Mouse (Mus musculus) G1E-ER4 (cell line): ENCODE data around the gene Plcb3. TPM values are rescaled to one million over a fixed set of nuclear protein-coding genes. Genes with fewer than 3 reads are reported as not detected.

Source experiments
- GATA1 ChIP-seq: IDR thresholded peaks from one replicate; pipeline ENCODE4 v1.8.0; 2012; ENCODE audit warnings: low read length, inconsistent platforms
- polyA plus RNA-seq: library from polyadenylated mRNA; stranded (reverse); fragments of >175 nt; gene quantifications from 2 replicates; pipeline ENCODE4 v1.2.3, GENCODE M21; 2012

Gene Plcb3
- polyA plus RNA-seq, 1 experiment = 24.7 TPM

GRCm38 (mm10) chr19:6956461-6956860, 19.8 kb downstream of the Plcb3 start:
- TF ChIP-seq GATA1 = no peak

GRCm38 (mm10) chr19:6955424-6955823, 20.8 kb downstream of the Plcb3 start:
- TF ChIP-seq GATA1 = no peak

- TF ChIP-seq GATA1 = no peak
Observed at GRCm38 (mm10) chr19:6954046-6954445, 22.2 kb downstream of the Plcb3 start.

DNA sequence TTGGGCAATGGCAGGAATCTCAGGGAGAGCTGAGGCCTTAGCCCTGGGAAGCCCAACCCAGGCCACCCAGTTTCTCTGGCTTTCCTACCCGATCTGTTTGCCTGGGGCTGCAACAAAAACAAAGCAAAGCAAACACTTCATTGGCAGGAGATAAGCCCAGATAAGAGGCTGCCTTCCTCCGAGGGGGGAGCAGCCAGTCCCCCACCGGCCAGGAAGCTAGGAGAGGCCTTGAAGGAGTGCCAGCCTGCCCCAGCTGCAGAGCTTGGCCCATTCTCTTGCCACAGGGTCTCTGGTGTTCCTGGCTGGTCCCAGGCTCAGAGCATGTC, 23.6 kb downstream of the Plcb3 start:
- no peak for TF ChIP-seq GATA1

DNA sequence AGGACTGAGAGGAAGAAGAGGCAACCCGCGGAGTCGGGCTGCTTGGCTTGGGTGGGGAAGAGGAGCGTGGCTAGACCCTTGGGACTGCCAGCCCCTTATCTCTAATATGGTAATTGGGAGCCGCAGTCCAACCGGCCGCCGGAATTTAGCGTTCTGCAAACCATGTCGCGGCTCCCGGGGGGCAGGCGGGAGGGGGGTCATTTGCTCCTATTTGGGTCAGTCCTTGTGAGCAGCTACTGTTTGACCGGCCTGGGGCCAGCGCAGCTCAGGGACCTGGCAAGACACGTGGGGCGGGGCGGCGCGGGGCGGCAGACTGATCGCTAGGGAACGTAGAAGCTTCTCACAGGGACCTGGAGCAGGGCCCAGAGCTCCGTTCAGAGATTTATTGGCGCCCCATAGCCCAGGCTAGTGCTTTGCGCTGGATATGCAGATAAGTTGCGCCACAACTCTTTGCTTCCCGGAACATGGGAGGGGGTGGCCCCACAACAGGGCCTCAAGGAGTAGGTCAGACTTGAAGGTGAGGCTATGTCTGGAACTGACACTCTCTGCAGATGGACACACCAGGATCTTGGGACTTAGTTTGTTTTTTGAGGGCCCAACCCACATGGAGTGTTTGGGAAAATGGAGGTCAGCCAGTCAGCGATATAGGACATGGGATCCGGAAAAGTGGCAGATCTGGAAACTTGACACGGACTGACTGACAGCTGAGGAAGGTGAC, 24.1 kb downstream of the Plcb3 start:
- no peak for TF ChIP-seq GATA1

- no peak for TF ChIP-seq GATA1
Observed at GRCm38 (mm10) chr19:6951381-6951968, 24.8 kb downstream of the Plcb3 start.

DNA sequence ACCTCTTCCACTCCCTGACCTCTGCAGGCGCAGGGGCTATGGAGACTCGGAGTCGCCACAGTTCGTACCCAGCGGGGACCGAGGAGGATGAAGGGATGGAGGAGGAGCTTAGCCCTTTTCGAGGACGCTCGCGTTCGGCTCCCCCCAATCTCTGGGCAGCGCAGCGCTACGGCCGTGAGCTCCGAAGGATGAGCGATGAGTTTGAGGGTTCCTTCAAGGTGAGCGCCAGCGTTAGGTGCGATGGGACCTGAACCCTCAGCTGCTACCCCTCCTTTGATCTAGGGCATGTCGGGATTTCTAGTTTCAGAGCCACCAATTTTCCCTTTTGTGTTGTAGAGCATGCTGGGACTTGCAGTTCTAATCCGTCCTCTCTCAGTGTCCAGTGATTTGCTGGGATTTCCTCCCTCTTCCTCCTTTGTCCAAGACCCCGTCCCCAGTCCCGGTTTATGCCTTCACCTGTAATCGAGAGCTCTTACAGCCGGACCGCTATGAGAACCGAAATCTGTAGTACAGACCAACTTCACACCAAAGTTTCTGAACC, 25.6 kb downstream of the Plcb3 start:
- no peak for TF ChIP-seq GATA1

GRCm38 (mm10) chr19:6949951-6950350, 26.3 kb downstream of the Plcb3 start:
- no peak for TF ChIP-seq GATA1

DNA sequence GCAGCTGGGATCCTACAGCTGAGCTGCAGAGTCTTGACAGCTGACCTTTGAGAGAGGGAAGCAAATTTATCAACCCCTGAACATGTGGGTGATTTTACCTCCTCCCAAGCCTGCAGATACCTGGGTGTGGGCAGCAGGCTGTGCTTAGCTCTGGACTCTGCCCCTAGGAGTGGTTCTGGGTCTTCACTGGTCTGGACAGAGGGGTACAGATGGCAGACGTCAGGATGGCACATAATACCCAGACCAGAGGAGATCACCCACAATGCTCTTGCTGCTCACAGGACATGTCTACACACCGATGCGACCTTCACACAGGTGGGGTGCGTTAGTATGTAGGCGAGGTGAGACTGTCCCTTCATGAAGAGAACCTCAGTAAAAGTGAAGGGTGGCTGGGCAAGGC, 26.7 kb downstream of the Plcb3 start:
- TF ChIP-seq GATA1 = no peak

DNA sequence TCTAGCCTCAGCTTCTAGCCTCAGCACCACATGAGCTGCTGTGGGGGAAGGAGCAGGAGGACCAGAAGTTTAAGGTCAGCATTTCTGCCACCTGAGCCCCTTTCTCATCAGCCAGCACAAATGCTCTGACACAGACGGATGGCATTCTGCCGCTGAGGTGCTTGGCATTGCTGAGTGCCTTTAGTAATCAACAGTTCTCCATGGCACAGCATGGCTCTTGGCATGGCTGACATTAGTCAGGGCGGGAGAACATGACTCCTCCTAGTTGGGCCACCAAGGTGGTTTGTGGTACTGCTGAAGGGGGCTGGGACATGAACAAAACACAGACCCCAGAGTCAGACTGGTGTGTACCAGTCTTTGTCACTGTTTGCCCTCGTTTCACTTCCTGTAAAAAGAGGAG, 28.1 kb downstream of the Plcb3 start:
- TF ChIP-seq GATA1 = no peak

DNA sequence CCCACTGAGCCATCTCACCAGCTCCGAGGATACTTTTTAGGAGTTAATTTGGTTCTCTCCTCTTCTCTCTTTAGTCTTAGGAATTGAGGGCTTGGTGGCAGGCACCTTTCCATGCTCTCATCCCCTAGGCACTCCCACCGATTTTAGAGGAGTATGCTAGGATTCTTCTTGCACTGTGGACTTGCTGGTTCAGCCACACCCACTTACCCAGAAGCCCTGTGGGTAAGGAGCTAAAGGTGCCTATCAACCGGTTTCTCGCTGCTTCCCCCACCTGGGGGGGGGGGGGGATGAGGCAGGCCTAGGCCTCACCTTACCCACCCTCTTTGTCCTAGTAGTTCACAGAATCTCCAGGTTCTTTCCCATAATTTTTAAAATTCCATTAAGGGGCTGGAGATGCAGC, 28.5 kb downstream of the Plcb3 start:
- TF ChIP-seq GATA1 = no peak

DNA sequence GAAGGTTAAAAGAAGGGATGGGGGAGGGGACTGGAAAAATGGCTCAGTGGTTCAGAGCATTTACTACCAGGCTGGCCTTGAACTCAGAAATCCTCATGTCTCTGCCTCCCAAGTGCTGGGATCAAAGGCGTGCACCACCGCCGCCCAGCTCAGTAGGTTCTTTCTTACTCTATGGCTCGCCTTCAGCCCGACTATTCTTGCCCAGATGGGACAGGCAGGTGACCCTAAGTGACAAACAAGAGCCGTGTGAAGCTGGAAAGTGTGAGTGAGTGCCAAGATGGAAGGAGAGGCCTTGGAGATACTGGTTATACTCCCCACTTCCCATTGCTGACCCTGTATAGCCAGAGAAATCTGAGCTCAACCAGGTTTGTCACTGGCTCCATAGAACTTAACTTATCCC, 32.6 kb downstream of the Plcb3 start:
- TF ChIP-seq GATA1 = no peak

DNA sequence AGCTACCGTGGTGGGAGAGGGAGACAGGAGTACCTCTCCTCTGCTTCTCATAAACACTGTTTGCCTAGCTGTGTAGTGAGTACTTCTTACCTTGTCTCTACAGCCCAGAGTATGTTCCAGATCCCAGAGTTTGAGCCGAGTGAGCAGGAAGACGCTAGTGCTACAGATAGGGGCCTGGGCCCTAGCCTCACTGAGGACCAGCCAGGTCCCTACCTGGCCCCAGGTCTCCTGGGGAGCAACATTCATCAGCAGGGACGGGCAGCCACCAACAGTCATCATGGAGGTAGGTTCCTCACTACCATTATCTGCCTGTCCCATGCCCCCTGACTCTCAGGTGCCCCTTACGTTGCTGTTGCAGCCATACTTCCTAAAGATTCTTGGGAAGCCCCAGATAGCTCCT, 33.5 kb downstream of the Plcb3 start:
- no peak for TF ChIP-seq GATA1

DNA sequence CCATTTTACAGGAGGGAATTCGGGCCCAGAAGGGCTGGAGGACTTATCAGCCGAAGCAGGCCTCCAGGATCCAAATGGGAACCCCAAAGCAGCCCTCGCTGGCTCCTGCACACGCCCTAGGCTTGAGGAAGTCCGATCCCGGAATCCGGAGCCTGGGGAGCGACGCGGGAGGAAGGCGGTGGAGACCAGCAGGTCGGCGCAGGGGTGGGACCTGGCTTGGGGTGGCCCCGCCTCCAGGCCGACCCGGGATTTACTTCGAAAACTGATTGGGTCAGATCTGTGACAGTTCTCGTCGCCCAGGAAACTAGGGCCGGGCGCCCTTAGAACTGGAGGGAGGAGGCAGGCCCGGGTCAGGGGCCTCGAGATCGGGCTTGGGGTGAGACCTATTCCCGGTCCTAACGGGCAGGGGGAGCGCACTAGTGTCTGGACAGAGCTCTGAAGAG, 34.0 kb downstream of the Plcb3 start, which contains the start of gene Gpr137:
Gene Gpr137 (minus strand): TSS at position 232 of the 443 bp plus-strand sequence.
- TF ChIP-seq GATA1 = no peak

GRCm38 (mm10) chr19:6941372-6942248, 34.7 kb downstream of the Plcb3 start, which contains the start of gene Bad:
Gene Bad (plus strand): TSS chr19:6941861.
- no peak for TF ChIP-seq GATA1

- TF ChIP-seq GATA1 = no peak
Observed at GRCm38 (mm10) chr19:6940396-6941351, 35.6 kb downstream of the Plcb3 start.
